Mouse (Mus musculus): ENCODE data around the gene Nyx.

- no peak for TF ChIP-seq POLR2A (IDR thresholded peaks at IDR 0.05; ENCODE audit: low read depth, low read length)
- TF ChIP-seq CTCF (conservative IDR thresholded peaks at IDR 0.05; ENCODE audit: insufficient read depth, insufficient read length, low read depth, low read length), result no peak
Observed at GRCm38 (mm10) chrX:13479570-13479969, 13.7 kb downstream of the Nyx start.

All from kidney, adult 2 months (tissue).